Mouse (Mus musculus): ENCODE data around the gene Espn. TPM values are rescaled to one million over a fixed set of nuclear protein-coding genes. Genes with fewer than 3 reads are reported as not detected.

Espn gene
- polyA plus RNA-seq, 1 experiment from 2014 or later = 1.5 TPM

DNA sequence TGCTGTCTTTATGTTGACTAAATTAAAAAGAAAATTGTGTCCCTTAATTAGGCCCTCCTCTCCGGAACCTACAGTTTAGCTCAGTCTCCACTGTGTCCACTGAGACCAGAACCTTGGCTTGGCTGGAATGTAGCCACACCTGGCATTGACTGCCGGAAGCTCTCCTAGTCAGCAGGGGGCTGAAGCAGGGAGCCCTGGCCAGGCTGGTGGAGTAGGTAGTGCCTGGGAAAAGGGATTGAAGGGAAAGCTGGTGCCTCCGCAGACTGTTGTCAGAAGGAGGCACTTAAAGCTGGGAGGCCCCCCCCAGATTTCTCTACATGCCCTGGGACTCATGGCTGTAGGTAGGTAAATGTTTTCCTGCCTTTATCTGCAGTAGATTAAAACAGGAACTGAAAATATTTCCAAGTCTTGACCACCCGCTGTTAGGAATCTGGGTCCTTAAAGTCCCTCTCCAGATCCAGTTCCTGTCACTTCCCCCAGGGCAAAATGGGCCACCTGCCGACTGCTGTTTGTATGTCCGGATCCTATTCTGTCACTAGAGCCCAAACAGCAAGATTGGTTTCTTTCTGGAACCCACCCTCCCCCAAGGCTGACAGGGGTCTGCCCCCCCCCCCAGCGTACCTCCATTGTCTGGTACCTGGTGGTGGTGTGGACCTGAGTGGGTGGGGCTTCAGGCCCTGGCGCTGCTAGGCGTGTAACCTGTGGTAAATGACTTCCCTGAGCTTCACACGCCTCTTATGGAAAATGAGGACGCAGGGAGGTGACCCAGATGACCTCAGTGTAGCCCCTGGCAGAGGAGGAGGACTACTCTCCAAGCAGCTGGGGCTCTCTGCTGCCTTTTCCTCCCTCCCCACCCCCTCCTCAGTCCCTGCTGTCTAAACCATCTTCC lies 54.0 kb downstream of the Espn start:
- H3K9me3 ChIP-seq = no peaks in the 10 kb centered on the region
- no peak overlapping the region for H3K4me3 ChIP-seq
- no peak for ATAC-seq (ENCODE audit: low FRiP score, low read depth)
- peak overlapping the region; percentile 27; the same call in 1 of the 2 replicates for H3K4me2 ChIP-seq (replicated peaks)
- no peak overlapping the region for H3K27ac ChIP-seq
- WGBS = 16% methylated on average over 11 of the region's 11 CpGs
- H3K36me3 ChIP-seq = peaks cover 15% of the 10 kb centered on the region
- no peaks in the 10 kb centered on the region for H3K27me3 ChIP-seq
- H3K9ac ChIP-seq = no peak overlapping the region; the same call in 1 of the 2 replicates
- peaks cover 28% of the 10 kb centered on the region for H3K4me1 ChIP-seq

DNA sequence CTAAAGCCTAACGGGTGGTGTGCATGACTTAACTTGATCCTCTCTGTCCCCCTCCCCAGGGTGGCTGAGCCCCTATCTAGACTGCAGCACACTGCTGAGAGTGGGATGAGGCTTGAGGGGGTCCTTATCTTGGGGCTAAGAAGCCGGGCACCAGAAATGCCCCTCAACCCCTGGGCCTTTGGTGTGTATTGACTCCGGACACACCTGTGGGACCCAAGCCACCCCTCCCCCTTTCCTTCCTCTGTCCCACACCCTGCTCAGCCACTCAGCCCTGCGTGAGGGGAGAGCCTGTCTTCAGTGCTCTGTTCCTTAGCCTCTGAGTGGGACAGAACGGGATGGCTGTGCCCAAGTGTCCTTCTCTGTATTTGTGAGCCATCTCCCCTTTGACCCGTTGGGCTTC lies 55.2 kb downstream of the Espn start:
- WGBS = 47% methylated on average over 6 of the region's 6 CpGs
- Histone ChIP-seq H3K4me3 (peak overlapping the region; percentile 24; the same call in 1 of the 2 replicates), H3K9ac (0 out of 2 replicates have a peak overlapping the region, but pooled peaks have one; percentile 2), H3K4me1 (peaks cover 39% of the 10 kb centered on the region), H3K27ac (no peak overlapping the region), H3K27me3 (no peaks in the 10 kb centered on the region), H3K36me3 (peaks cover 3% of the 10 kb centered on the region), H3K9me3 (no peaks in the 10 kb centered on the region), H3K4me2 (replicated peaks) (peak overlapping the region; percentile 14; the same call in 1 of the 2 replicates)
- no peak for ATAC-seq (ENCODE audit: low FRiP score, low read depth)

DNA sequence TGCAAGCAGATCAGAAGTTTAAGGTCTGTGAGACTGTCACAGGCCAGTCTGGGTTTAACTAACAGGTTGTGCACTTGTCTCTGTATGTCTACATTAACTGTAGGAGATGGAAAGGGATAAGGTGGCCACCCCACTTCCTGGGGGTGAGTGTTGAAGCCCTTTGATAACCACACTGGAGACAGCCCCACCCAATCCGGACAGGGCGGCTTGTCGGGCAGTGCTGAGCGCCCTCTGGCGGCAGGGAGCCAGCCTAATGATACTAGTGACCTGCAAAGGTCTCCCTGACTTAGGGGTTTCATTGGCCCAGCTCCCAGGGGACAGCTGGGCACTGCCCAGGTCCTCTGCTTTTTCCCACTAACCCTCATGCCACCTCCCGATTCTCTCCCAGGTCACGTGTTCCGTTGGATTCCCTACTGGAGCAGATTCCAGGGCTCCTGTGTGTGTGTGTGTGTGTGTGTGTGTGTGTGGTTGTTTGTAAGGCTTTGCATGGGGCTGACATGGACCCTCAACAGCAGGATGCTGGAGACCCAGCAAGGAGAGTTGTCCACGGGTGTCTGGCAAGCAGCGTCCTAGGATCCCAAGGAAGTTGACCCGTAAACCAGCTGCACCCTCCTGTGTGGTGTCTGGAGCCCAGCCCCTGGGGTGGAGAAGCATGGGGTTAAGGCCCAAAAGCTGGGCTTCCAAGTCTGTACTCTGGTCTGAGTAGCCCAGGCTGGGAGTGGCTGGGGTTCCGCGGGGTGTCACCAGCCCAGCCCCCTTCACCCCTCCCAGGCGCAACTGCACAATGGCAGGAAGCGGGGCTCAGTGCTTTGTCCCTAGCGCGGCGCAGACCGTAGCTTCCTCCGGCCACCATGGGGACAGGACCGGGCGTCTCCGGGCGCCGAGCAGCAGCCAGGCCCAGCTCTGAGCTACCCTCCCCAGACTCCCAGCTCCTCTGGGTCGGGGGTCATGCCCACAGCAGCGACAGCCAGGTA lies 55.9 kb downstream of the Espn start:
- 0 out of 2 replicates have a peak overlapping the region, but pooled peaks have one; percentile 2 for H3K9ac ChIP-seq
- no peak overlapping the region for H3K4me2 ChIP-seq (replicated peaks)
- 31% methylated on average over 26 of the region's 27 CpGs for WGBS
- H3K9me3 ChIP-seq = no peaks in the 10 kb centered on the region
- no peaks in the 10 kb centered on the region; the same call in 1 of the 2 replicates for H3K36me3 ChIP-seq
- H3K4me1 ChIP-seq = peaks cover 42% of the 10 kb centered on the region
- no peaks in the 10 kb centered on the region for H3K27me3 ChIP-seq
- no peak overlapping the region; the same call in 1 of the 2 replicates for H3K4me3 ChIP-seq
- no peak overlapping the region for H3K27ac ChIP-seq
- ATAC-seq (ENCODE audit: low FRiP score, low read depth) = no peak

DNA sequence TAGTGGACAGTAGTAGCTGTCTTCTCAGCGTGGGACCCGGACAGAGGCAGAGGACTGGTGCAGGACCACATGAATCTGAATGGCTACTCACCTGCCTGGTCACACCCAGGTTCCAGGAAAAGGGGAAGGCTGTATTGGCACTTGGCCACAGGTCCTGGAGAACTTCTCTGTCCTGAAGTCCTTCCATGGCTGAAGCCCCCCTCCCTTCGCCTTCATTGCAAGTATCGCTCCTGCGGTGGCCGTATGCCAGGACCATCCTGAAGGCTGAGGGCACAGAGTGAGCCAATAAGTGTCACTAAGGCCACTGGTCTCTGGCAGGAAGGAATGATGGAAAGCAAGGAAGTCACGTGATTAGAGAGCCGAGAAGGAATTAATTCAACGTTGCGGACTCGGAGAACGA lies 57.9 kb downstream of the Espn start:
- no peak overlapping the region for H3K27ac ChIP-seq
- H3K4me3 ChIP-seq = no peak overlapping the region
- H3K9me3 ChIP-seq = no peaks in the 10 kb centered on the region
- H3K4me1 ChIP-seq = peaks cover 42% of the 10 kb centered on the region
- no peak overlapping the region for H3K4me2 ChIP-seq (replicated peaks)
- H3K9ac ChIP-seq = no peak overlapping the region
- no peak for ATAC-seq (ENCODE audit: low FRiP score, low read depth)
- H3K27me3 ChIP-seq = no peaks in the 10 kb centered on the region
- H3K36me3 ChIP-seq = peaks cover 6% of the 10 kb centered on the region; the same call in 1 of the 2 replicates
- 93% methylated on average over 12 of the region's 12 CpGs for WGBS

DNA sequence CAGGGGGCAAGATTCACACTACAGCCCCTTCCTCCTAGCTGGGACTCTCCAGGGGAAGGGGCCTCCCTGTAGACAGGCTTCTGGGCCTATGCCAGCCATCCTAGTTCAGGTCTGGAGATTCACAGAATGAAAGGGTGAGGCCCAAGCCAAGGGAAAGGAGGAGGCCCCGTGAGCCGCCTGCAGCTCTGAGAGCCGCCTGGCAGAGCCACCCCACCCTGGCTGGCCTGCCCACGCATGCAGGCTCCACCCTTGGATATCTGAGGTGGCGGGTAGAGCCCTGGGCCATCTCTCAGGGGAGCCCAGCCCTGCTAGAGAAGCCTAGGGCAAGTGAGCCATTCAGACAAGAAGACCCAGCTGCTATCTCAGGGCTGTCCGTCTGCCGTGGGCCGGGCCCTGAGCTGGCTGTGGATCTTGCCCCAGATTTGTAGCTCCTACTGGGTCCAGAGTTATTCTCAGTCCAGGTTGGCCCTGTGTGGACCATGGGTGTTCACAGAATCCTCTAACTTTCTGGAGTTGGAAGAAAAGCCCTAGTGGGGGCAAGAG lies 59.3 kb downstream of the Espn start:
- Histone ChIP-seq H3K9me3 (no peaks in the 10 kb centered on the region), H3K9ac (peak overlapping the region; percentile 31), H3K27me3 (no peaks in the 10 kb centered on the region), H3K4me2 (replicated peaks) (no peak overlapping the region), H3K27ac (no peak overlapping the region), H3K4me3 (no peak overlapping the region), H3K36me3 (peaks cover 11% of the 10 kb centered on the region; the same call in 1 of the 2 replicates), H3K4me1 (peaks cover 48% of the 10 kb centered on the region)
- 0 out of 2 replicates have a peak, but pooled peaks have one; percentile 18 for ATAC-seq (ENCODE audit: low FRiP score, low read depth)
- 75% methylated on average over 8 of the region's 8 CpGs for WGBS

DNA sequence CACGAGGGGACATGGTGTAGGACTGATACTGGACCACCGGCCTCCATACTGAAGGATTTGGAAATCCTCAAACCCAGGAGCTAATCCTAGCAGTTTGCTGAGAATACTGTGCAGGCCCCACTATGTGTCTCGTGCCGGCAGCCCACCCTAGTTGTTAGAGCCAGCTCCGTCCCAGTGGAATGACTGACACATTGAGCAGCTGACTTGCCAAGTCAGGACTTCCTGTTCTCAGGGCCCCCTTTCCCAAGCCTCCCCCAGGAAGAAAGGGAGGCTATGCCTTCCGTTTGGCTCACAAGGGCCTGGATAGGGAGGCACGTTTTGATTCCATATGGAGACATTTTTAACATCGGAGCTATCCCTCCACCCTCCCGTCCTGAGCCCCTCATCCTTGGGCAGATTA lies 62.0 kb downstream of the Espn start:
- H3K9ac ChIP-seq = no peak overlapping the region
- H3K27me3 ChIP-seq = no peaks in the 10 kb centered on the region
- H3K4me1 ChIP-seq = peaks cover 35% of the 10 kb centered on the region
- no peak overlapping the region for H3K4me3 ChIP-seq
- H3K4me2 ChIP-seq (replicated peaks) = no peak overlapping the region
- 85% methylated on average over 9 of the region's 9 CpGs for WGBS
- ATAC-seq (ENCODE audit: low FRiP score, low read depth) = no peak
- peaks cover 11% of the 10 kb centered on the region; the same call in 1 of the 2 replicates for H3K36me3 ChIP-seq
- no peak overlapping the region for H3K27ac ChIP-seq
- 0 out of 2 replicates have a peak, but pooled peaks cover 4% of the 10 kb centered on the region for H3K9me3 ChIP-seq

DNA sequence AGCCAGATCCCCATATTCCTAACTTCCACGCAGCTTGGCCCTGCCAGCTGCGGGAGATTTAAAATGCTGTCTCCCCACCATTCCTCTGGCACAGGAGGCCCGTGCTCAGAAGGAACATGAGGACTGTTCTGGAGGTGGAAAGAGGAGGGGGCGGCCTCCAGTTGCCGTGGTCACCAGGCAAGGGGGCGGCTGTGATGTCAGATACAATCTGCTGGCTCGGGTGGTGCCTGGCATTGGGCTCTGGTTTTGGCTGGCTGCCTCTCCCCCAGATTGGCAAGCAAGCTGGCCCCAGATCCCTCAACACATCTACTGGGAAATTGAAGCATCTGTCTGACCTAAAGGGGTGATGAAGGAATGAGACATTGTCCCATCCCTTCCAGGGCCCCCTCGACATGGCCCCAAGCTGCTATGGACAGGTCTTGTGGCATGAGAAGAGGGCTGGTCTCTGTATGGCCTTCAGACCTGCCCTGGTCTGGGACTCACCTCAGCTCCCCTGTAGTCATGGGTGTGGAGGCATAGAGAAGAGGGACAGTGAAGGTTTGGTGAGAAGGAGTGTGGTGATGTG lies 63.5 kb downstream of the Espn start:
- no peak overlapping the region for H3K27ac ChIP-seq
- H3K9ac ChIP-seq = peak overlapping the region; percentile 55
- no peak for ATAC-seq (ENCODE audit: low FRiP score, low read depth)
- H3K36me3 ChIP-seq = peaks cover 11% of the 10 kb centered on the region; the same call in 1 of the 2 replicates
- peaks cover 35% of the 10 kb centered on the region for H3K4me1 ChIP-seq
- peak overlapping the region; percentile 90 for H3K4me2 ChIP-seq (replicated peaks)
- 49% methylated on average over 8 of the region's 8 CpGs for WGBS
- H3K4me3 ChIP-seq = 0 out of 2 replicates have a peak overlapping the region, but pooled peaks have one; percentile 83
- no peaks in the 10 kb centered on the region for H3K27me3 ChIP-seq
- H3K9me3 ChIP-seq = 0 out of 2 replicates have a peak, but pooled peaks cover 4% of the 10 kb centered on the region

DNA sequence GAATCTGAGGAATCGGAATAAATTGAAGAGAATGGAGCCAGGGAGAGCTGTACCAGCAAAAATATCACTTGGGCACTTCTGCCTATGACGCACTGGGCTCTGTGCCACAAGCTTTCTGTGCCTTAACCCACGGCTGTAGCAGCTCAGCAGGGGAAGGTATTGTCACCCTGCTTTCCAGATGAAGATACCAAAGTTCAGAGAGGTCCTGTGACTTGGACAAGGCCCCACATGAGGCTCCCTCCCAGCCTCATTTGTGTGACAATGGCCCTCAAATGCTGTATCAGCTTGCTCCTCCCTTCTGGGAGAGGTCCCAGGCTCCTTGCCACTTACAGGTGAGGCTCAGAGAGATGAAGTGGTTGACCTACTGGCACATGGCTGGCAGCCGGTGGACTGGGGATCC lies 64.0 kb downstream of the Espn start:
- Histone ChIP-seq H3K4me3 (peak overlapping the region; percentile 83; the same call in 1 of the 2 replicates), H3K27me3 (no peaks in the 10 kb centered on the region), H3K4me2 (replicated peaks) (peak overlapping the region; percentile 90), H3K9ac (peak overlapping the region; percentile 55), H3K27ac (no peak overlapping the region), H3K9me3 (0 out of 2 replicates have a peak, but pooled peaks cover 4% of the 10 kb centered on the region), H3K4me1 (peaks cover 35% of the 10 kb centered on the region), H3K36me3 (peaks cover 11% of the 10 kb centered on the region; the same call in 1 of the 2 replicates)
- ATAC-seq (ENCODE audit: low FRiP score, low read depth) = no peak
- WGBS = 44% methylated on average over 4 of the region's 4 CpGs

DNA sequence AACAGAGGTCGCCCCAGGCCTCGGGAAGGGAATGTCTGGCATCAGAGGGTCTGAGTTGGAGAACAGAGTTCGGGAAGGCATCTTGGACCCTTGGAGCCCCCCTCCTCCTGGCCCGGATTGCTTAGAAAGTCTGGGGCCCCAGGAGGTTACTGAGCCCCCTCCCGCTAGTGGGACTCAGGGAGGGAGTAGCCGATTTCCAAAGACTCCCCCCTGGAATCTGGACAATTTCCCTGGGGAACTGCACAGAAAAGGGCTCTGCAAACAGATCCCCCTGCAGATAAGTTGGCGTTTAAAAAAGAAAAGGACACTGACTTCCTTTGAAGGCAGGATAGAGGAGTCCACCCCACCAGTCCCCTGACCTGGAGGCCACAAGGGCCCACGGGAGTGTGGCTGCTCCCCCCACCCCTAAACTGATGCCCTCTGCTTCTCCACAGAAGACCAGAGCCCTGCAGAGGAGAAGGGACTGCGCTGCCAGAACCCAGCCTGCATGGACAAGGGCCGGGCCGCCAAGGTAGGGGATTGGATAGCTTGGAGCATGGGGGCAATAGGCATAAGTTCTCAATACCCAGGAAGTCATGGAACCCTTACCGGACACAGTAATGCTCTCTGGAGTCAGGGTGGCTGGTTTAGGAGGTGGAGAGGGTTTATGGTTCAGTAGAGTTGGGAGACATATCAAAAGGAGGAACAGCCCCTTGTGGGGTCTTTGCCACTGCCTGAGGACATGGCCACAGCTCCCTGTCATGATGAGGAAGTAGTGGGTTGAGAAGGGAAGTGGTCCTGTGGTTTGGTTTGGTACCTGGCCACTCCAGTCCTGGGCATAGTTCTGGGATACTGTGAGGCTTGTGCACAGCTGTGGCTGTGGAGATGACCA lies 64.7 kb downstream of the Espn start:
- H3K4me3 ChIP-seq = peak overlapping the region; percentile 83
- WGBS = 5% methylated on average over 12 of the region's 12 CpGs
- H3K4me2 ChIP-seq (replicated peaks) = peak overlapping the region; percentile 90
- peak overlapping the region; percentile 89 for H3K9ac ChIP-seq
- 0 out of 2 replicates have a peak, but pooled peaks cover 4% of the 10 kb centered on the region for H3K9me3 ChIP-seq
- H3K27ac ChIP-seq = peak overlapping the region; percentile 58
- H3K27me3 ChIP-seq = no peaks in the 10 kb centered on the region
- peaks cover 11% of the 10 kb centered on the region; the same call in 1 of the 2 replicates for H3K36me3 ChIP-seq
- ATAC-seq (ENCODE audit: low FRiP score, low read depth) = no peak
- peaks cover 28% of the 10 kb centered on the region for H3K4me1 ChIP-seq

DNA sequence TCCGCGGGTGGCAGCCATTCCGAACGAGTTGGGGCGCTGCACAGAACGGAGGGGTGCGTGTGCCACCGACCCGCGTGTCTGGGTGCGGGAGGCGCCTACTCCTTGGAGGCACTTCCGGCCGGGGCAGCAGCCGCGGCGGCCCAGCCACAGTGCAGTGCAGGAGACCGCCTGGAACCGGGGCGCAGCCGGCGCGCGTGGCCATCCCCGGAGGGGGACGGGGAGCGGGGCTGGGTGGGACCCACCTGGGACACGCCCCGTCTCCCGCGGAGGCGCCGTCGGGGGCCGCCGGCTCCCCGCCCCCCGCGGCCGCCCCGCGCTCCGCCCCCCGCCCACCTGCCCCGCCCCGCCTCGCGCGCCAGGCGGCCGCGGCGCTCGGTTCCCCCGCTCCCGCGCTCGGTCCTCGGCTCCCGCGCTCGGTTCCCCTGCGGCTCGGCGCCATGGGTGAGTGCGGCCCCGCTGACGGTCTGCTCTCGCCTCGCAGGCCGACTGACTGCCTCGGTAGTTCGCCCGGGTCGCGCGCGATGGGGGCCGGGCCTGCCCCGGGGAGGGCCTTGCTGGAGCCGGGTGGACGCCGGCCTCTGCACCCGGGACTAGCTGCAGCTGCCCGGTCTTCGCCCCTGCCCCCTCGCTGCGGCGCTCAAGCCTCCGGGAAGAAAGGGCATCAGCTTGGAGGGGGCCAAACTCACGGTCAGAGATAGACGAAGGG lies 65.5 kb downstream of the Espn start:
- Histone ChIP-seq H3K4me1 (peaks cover 24% of the 10 kb centered on the region), H3K27me3 (no peaks in the 10 kb centered on the region), H3K9me3 (0 out of 2 replicates have a peak, but pooled peaks cover 4% of the 10 kb centered on the region), H3K36me3 (peaks cover 11% of the 10 kb centered on the region; the same call in 1 of the 2 replicates), H3K4me2 (replicated peaks) (peak overlapping the region; percentile 90), H3K9ac (peak overlapping the region; percentile 89), H3K27ac (peak overlapping the region; percentile 58), H3K4me3 (peak overlapping the region; percentile 83)
- ATAC-seq (ENCODE audit: low FRiP score, low read depth) = peak; percentile 88
- WGBS = 0% methylated on average over 54 of the region's 92 CpGs
